Mouse (Mus musculus) myocyte (in vitro differentiated cells): ENCODE data around the gene Spint5.

Experiments
- CEBPB ChIP-seq: IDR thresholded peaks from 2 replicates; pipeline ENCODE4 v1.6.1; 2011; ENCODE audit warnings: mild to moderate bottlenecking, moderate library complexity; ENCODE audit not compliant: poor library complexity, insufficient read depth, severe bottlenecking
- E2F4 ChIP-seq: IDR thresholded peaks from one replicate; pipeline ENCODE4 v1.6.1; 2011; ENCODE audit warnings: mild to moderate bottlenecking, control low read depth, moderate library complexity; ENCODE audit not compliant: insufficient read depth
- MYOG ChIP-seq, 3 experiments: IDR thresholded peaks; one replicate each; pipeline ENCODE4 v1.6.1; 2011; ENCODE audit warnings: control low read depth in 2 of 3, low read depth in 2 of 3, mild to moderate bottlenecking in 2 of 3; ENCODE audit not compliant: insufficient read length in 2 of 3, control insufficient read depth in 1 of 3, insufficient read depth in 1 of 3
- POLR2A ChIP-seq: IDR thresholded peaks from one replicate; pipeline ENCODE4 v1.6.1; 2011; ENCODE audit warnings: low read depth, mild to moderate bottlenecking, control low read depth, moderate library complexity; ENCODE audit not compliant: insufficient read length
- TCF12 ChIP-seq: IDR thresholded peaks from one replicate; pipeline ENCODE4 v1.6.1; 2011; ENCODE audit warnings: mild to moderate bottlenecking, control low read depth; ENCODE audit not compliant: poor library complexity, insufficient read depth, severe bottlenecking

- TF ChIP-seq POLR2A, result peak; percentile 81
- TF ChIP-seq CEBPB, result no peak
- no peak for TF ChIP-seq MYOG (IDR thresholded peaks at IDR 0.05; ENCODE audit: control insufficient read depth in 1 of 3, insufficient read depth in 1 of 3, insufficient read length in 2 of 3, low read depth in 2 of 3)
- TF ChIP-seq TCF12, result no peak
- no peak for TF ChIP-seq E2F4
Observed at GRCm38 (mm10) chr2:164745843-164746479, 30.9 kb downstream of the Spint5 start, which contains the start of the genes Wfdc3 and Dnttip1.
